Mouse (Mus musculus) neural tube, embryonic 14.5 days (tissue): ENCODE results near the gene Ank2. TPM values are rescaled to one million over a fixed set of nuclear protein-coding genes. Genes with fewer than 3 reads are reported as not detected.

Experiments used
- ATAC-seq: fragments of 200-750 bp; cut with Nextera tagmentation; 2 replicates; pipeline ENCODE4 v1.8.0; 2017; ENCODE audit warnings: low read depth, mild to moderate bottlenecking, moderate TSS enrichment, moderate library complexity
- H3K27ac ChIP-seq: fragments of 300-500 bp; sonication (generic); 2 replicates; pipeline ENCODE4 v1.5.1; 2014; ENCODE audit warnings: low read depth, mild to moderate bottlenecking, control low read depth, low read length, moderate library complexity, mixed read lengths
- H3K27me3 ChIP-seq: fragments of 300-500 bp; sonication (generic); 2 replicates; pipeline ENCODE4 v1.6.1; 2014; ENCODE audit warnings: low read length; ENCODE audit not compliant: control insufficient read depth, insufficient read depth
- H3K36me3 ChIP-seq: fragments of 300-500 bp; sonication (generic); 2 replicates; pipeline ENCODE4 v1.6.1; 2014; ENCODE audit warnings: low read length, mixed read lengths; ENCODE audit not compliant: control insufficient read depth, insufficient read depth
- H3K4me1 ChIP-seq: fragments of 300-500 bp; sonication (generic); 2 replicates; pipeline ENCODE4 v1.6.1; 2014; ENCODE audit warnings: low read length; ENCODE audit not compliant: control insufficient read depth, insufficient read depth
- H3K4me2 ChIP-seq: fragments of 300-500 bp; sonication (generic); 2 replicates; pipeline ENCODE4 v1.6.1; 2014; ENCODE audit warnings: mild to moderate bottlenecking, low read depth, low read length, control low read depth
- H3K4me3 ChIP-seq: fragments of 300-500 bp; sonication (generic); 2 replicates; pipeline ENCODE4 v1.5.1; 2014; ENCODE audit warnings: low read depth, low read length, control low read depth, mixed read lengths
- H3K9ac ChIP-seq: fragments of 300-500 bp; sonication (generic); replicated peaks from 2 replicates; pipeline ENCODE4 v1.6.1; 2014; ENCODE audit warnings: low read depth, mild to moderate bottlenecking, control low read depth, low read length, mixed read lengths
- H3K9me3 ChIP-seq: fragments of 300-500 bp; sonication (generic); 2 replicates; pipeline ENCODE4 v1.6.1; 2016; ENCODE audit warnings: low read length; ENCODE audit not compliant: control insufficient read depth
- WGBS: fragments of 180-500 bp; shearing (Covaris S2); extraction: QIAGEN DNeasy Blood & Tissue Kit; methylation state at CpG from one replicate; pipeline ENCODE4 v1.1.7; 2014; 5-methylcytosine and 5-hydroxymethylcytosine counted together
- polyA plus RNA-seq: library from polyadenylated mRNA; unstranded; fragments of >200 nt; fragmentation: Nextera tagmentation; extraction: Ambion mirVana; gene quantifications from 2 replicates; pipeline ENCODE4 v1.2.1, GENCODE M21; 2014

The Ank2 gene
- polyA plus RNA-seq, 1 experiment from 2014 or later = 231 TPM

GRCm38 (mm10) chr3:126978768-126979410 is 520.3 kb downstream of the Ank2 start:
- H3K9ac ChIP-seq = no peak overlapping the region
- whole genome bisulfite sequencing = 64% methylated on average over 11 of the region's 11 CpGs
- no peaks in the 10 kb centered on the region for H3K9me3 ChIP-seq
- no peaks in the 10 kb centered on the region for H3K4me1 ChIP-seq
- peaks cover 5% of the 10 kb centered on the region; the same call in 1 of the 2 replicates for H3K36me3 ChIP-seq
- H3K27me3 ChIP-seq = no peaks in the 10 kb centered on the region
- no peak for ATAC-seq
- no peak overlapping the region for H3K27ac ChIP-seq
- no peak overlapping the region for H3K4me3 ChIP-seq
- no peak overlapping the region for H3K4me2 ChIP-seq

- H3K4me3 ChIP-seq = no peak overlapping the region
- no peaks in the 10 kb centered on the region for H3K27me3 ChIP-seq
- no peaks in the 10 kb centered on the region for H3K9me3 ChIP-seq
- 38% methylated on average over 6 of the region's 6 CpGs for WGBS
- ATAC-seq = peak; percentile 59; the same call in 1 of the 2 replicates
- no peak overlapping the region for H3K4me2 ChIP-seq
- H3K4me1 ChIP-seq = no peaks in the 10 kb centered on the region
- H3K9ac ChIP-seq = no peak overlapping the region
- H3K27ac ChIP-seq = no peak overlapping the region
- peaks cover 10% of the 10 kb centered on the region for H3K36me3 ChIP-seq
Measured at GRCm38 (mm10) chr3:126977399-126977798, 521.8 kb downstream of the Ank2 start.

GRCm38 (mm10) chr3:126976793-126977192 is 522.4 kb downstream of the Ank2 start:
- Histone ChIP-seq H3K4me2 (no peak overlapping the region), H3K9me3 (no peaks in the 10 kb centered on the region), H3K27ac (no peak overlapping the region), H3K36me3 (peaks cover 10% of the 10 kb centered on the region), H3K9ac (no peak overlapping the region), H3K27me3 (no peaks in the 10 kb centered on the region), H3K4me3 (no peak overlapping the region), H3K4me1 (no peaks in the 10 kb centered on the region)
- 74% methylated on average over 16 of the region's 16 CpGs for WGBS
- ATAC-seq = no peak

- Histone ChIP-seq H3K4me2 (no peak overlapping the region), H3K27ac (no peak overlapping the region), H3K9me3 (no peaks in the 10 kb centered on the region), H3K4me3 (no peak overlapping the region), H3K9ac (no peak overlapping the region), H3K27me3 (no peaks in the 10 kb centered on the region), H3K4me1 (no peaks in the 10 kb centered on the region), H3K36me3 (peaks cover 10% of the 10 kb centered on the region)
- no peak for ATAC-seq
- 84% methylated on average over 5 of the region's 5 CpGs for WGBS
Measured at GRCm38 (mm10) chr3:126975409-126975808, 523.7 kb downstream of the Ank2 start.

GRCm38 (mm10) chr3:126973551-126973950 is 525.6 kb downstream of the Ank2 start:
- H3K9me3 ChIP-seq = no peaks in the 10 kb centered on the region
- H3K4me2 ChIP-seq = no peak overlapping the region
- no peak overlapping the region for H3K4me3 ChIP-seq
- H3K9ac ChIP-seq = no peak overlapping the region
- peaks cover 10% of the 10 kb centered on the region; the same call in 1 of the 2 replicates for H3K36me3 ChIP-seq
- WGBS = 96% methylated on average over 2 of the region's 2 CpGs
- H3K4me1 ChIP-seq = no peaks in the 10 kb centered on the region
- no peaks in the 10 kb centered on the region for H3K27me3 ChIP-seq
- H3K27ac ChIP-seq = no peak overlapping the region
- ATAC-seq = no peak

GRCm38 (mm10) chr3:126971531-126971930 is 527.6 kb downstream of the Ank2 start:
- H3K36me3 ChIP-seq = peaks cover 5% of the 10 kb centered on the region; the same call in 1 of the 2 replicates
- H3K4me1 ChIP-seq = no peaks in the 10 kb centered on the region
- H3K9me3 ChIP-seq = no peaks in the 10 kb centered on the region
- H3K4me3 ChIP-seq = no peak overlapping the region
- 92% methylated on average over 9 of the region's 9 CpGs for WGBS
- no peak overlapping the region for H3K9ac ChIP-seq
- ATAC-seq = no peak
- no peak overlapping the region for H3K27ac ChIP-seq
- no peak overlapping the region for H3K4me2 ChIP-seq
- no peaks in the 10 kb centered on the region for H3K27me3 ChIP-seq

GRCm38 (mm10) chr3:126968721-126969120 is 530.4 kb downstream of the Ank2 start:
- Histone ChIP-seq H3K4me1 (no peaks in the 10 kb centered on the region), H3K36me3 (peaks cover 11% of the 10 kb centered on the region)

GRCm38 (mm10) chr3:126965767-126966166 is 533.4 kb downstream of the Ank2 start:
- no peak overlapping the region for H3K27ac ChIP-seq
- peaks cover 24% of the 10 kb centered on the region for H3K36me3 ChIP-seq
- no peaks in the 10 kb centered on the region for H3K4me1 ChIP-seq
- ATAC-seq = no peak
- no peak overlapping the region for H3K4me2 ChIP-seq
- 84% methylated on average over 2 of the region's 2 CpGs for WGBS
- no peak overlapping the region for H3K9ac ChIP-seq
- H3K27me3 ChIP-seq = no peaks in the 10 kb centered on the region
- H3K4me3 ChIP-seq = no peak overlapping the region
- H3K9me3 ChIP-seq = no peaks in the 10 kb centered on the region

More at GRCm38 (mm10) chr3:126968721-126969120, 530.4 kb downstream of the Ank2 start:
- no peak overlapping the region for H3K27ac ChIP-seq
- H3K4me3 ChIP-seq = no peak overlapping the region
- no peak for ATAC-seq
- H3K9ac ChIP-seq = no peak overlapping the region
- no peaks in the 10 kb centered on the region for H3K27me3 ChIP-seq
- H3K9me3 ChIP-seq = no peaks in the 10 kb centered on the region
- no peak overlapping the region for H3K4me2 ChIP-seq
- 96% methylated on average over 2 of the region's 2 CpGs for WGBS

- no peak overlapping the region for H3K4me2 ChIP-seq
- peaks cover 47% of the 10 kb centered on the region for H3K36me3 ChIP-seq
- no peak overlapping the region for H3K9ac ChIP-seq
- no peaks in the 10 kb centered on the region for H3K4me1 ChIP-seq
- WGBS = 94% methylated on average over 8 of the region's 8 CpGs
- no peak overlapping the region for H3K27ac ChIP-seq
- no peaks in the 10 kb centered on the region for H3K27me3 ChIP-seq
- no peak overlapping the region for H3K4me3 ChIP-seq
- H3K9me3 ChIP-seq = no peaks in the 10 kb centered on the region
- no peak for ATAC-seq
Measured at GRCm38 (mm10) chr3:126962326-126962725, 536.8 kb downstream of the Ank2 start.
